In genomic region chr9:70679132-70680091, GRCm38 (mm10) we compare ENCODE assay signal across 8 mouse cellular contexts. TPM values are rescaled to one million over a fixed set of nuclear protein-coding genes. Genes with fewer than 3 reads are reported as not detected.
DNase-seq lines count a peak whose midpoint lies in the region; ATAC-seq lines count a peak whose summit lies in the region.

No protein-coding gene starts in this region.

- under 1% methylated on average over 102 of the region's 103 CpGs for WGBS in forebrain, embryonic 16.5 days
- WGBS in hindbrain, embryonic 10.5 days, result under 1% methylated on average over 103 of the region's 103 CpGs

- H3K9me3 ChIP-seq in forebrain, embryonic 16.5 days (ENCODE audit: control insufficient read depth, low read length), result no peaks in the 10 kb centered on the region
- no peaks in the 10 kb centered on the region for H3K9me3 ChIP-seq in hindbrain, embryonic 10.5 days

- H3K4me1 ChIP-seq in forebrain, embryonic 16.5 days (replicated peaks; ENCODE audit: control insufficient read depth, insufficient read depth, low read length), result peaks cover 17% of the 10 kb centered on the region
- H3K4me1 ChIP-seq in hindbrain, embryonic 10.5 days (replicated peaks), result peaks cover 32% of the 10 kb centered on the region

- peak; percentile 65 for ATAC-seq in forebrain, embryonic 16.5 days

- H3K4me2 ChIP-seq in forebrain, embryonic 16.5 days (ENCODE audit: low read length), result peak overlapping the region; percentile 77

- no peaks in the 10 kb centered on the region for H3K27me3 ChIP-seq in forebrain, embryonic 16.5 days (replicated peaks; ENCODE audit: control insufficient read depth, insufficient read depth, low read length)
- H3K27me3 ChIP-seq in hindbrain, embryonic 10.5 days (ENCODE audit: insufficient read depth, poor library complexity, severe bottlenecking), result no peaks in the 10 kb centered on the region

- peak overlapping the region; percentile 97 for H3K27ac ChIP-seq in forebrain, embryonic 16.5 days (ENCODE audit: low read length)
- peak overlapping the region; percentile 99 for H3K27ac ChIP-seq in hindbrain, embryonic 10.5 days

- H3K9ac ChIP-seq in forebrain, embryonic 16.5 days (replicated peaks; ENCODE audit: low read depth, low read length), result peak overlapping the region; percentile 94

- DNase-seq in NIH3T3 (ENCODE audit: low read depth), result peak; percentile 58
- peak; percentile 70 for DNase-seq in cerebellum, adult 11-12 months
- DNase-seq in hindbrain, embryonic 10.5 days (ENCODE audit: low spot score), result peak; percentile 74
- DNase-seq in layer of hippocampus, postnatal 14 days (ENCODE audit: low spot score in 2 of 2), result peak; percentile 27 to 50
- DNase-seq in lung, postnatal 36 days, result peak; percentile 37
- peak; percentile 61 for DNase-seq in ovary, postnatal 36 days (ENCODE audit: low spot score)
- DNase-seq in urinary bladder, postnatal 25 days (ENCODE audit: low spot score), result peak; percentile 36

- no peaks in the 10 kb centered on the region for H3K36me3 ChIP-seq in forebrain, embryonic 16.5 days (ENCODE audit: control insufficient read depth, insufficient read depth)
- H3K36me3 ChIP-seq in hindbrain, embryonic 10.5 days, result no peaks in the 10 kb centered on the region

- H3K4me3 ChIP-seq in forebrain, embryonic 16.5 days (replicated peaks; ENCODE audit: low read length), result peak overlapping the region; percentile 96
- H3K4me3 ChIP-seq in hindbrain, embryonic 10.5 days, result peak overlapping the region; percentile 98

RNA-seq across cellular contexts. Expression of gene Adam10, which starts 0.6 kb away (rescaled TPM):
- 60.0 and 71.9 TPM in 2 replicates for polyA plus RNA-seq in forebrain, embryonic 16.5 days (2015; fragmentation: Nextera tagmentation; extraction: Ambion mirVana)
- polyA plus RNA-seq in hindbrain, embryonic 10.5 days (2016; fragmentation: Nextera tagmentation; extraction: Ambion mirVana), result 52.2 and 62.8 TPM in 2 replicates
- 10 to 100 TPM; 67.9 to 69.1 TPM for total RNA-seq in layer of hippocampus, postnatal 14 days (2021)

RNA-seq across cellular contexts. Expression of gene Mindy2, which starts 22.4 kb away (rescaled TPM):
- 13.6 and 14.7 TPM in 2 replicates for polyA plus RNA-seq in forebrain, embryonic 16.5 days (2015; fragmentation: Nextera tagmentation; extraction: Ambion mirVana)
- polyA plus RNA-seq in hindbrain, embryonic 10.5 days (2016; fragmentation: Nextera tagmentation; extraction: Ambion mirVana), result 5.2 and 8.2 TPM in 2 replicates
- 10 to 100 TPM; 32.1 to 32.8 TPM for total RNA-seq in layer of hippocampus, postnatal 14 days (2021)

RNA-seq across cellular contexts. Expression of gene Gm10642, which starts 23.4 kb away (rescaled TPM):
- 0.17 and 0.37 TPM in 2 replicates for polyA plus RNA-seq in forebrain, embryonic 16.5 days (2015; fragmentation: Nextera tagmentation; extraction: Ambion mirVana)
- 0.24 and 0.52 TPM in 2 replicates for polyA plus RNA-seq in hindbrain, embryonic 10.5 days (2016; fragmentation: Nextera tagmentation; extraction: Ambion mirVana)
- total RNA-seq in layer of hippocampus, postnatal 14 days (2021), result 1 to 10 TPM; 1.2 to 2.0 TPM

Comparison
In these comparisons a context has a peak if more than half of its experiments do, and no peak if none do; other contexts are left out.
1. Peak in every context shown above with its lines: DNase-seq, ATAC-seq, H3K4me3 ChIP-seq and H3K27ac ChIP-seq.